Mouse (Mus musculus) CD4-positive, CD25-positive, alpha-beta regulatory T cell, adult 2 months (primary cell): Measurements from ENCODE around the gene Mta1.
A peak's percentile ranks its signal among the peaks of the same experiment; 100 is the strongest.

Source experiments
- DNase-seq: peaks from one replicate; pipeline ENCODE4 v3.0.0-alpha.2; 2012; ENCODE audit warnings: low read depth, low spot score

Mta1 gene

GRCm38 (mm10) chr12:113133861-113134403, 35.9 kb downstream of the Mta1 start:
- DNase-seq, result no peak

GRCm38 (mm10) chr12:113134502-113134901, 36.4 kb downstream of the Mta1 start:
- no peak for DNase-seq

GRCm38 (mm10) chr12:113135401-113135800, 37.3 kb downstream of the Mta1 start:
- DNase-seq, result no peak

GRCm38 (mm10) chr12:113136492-113137020, 38.5 kb downstream of the Mta1 start:
- no peak for DNase-seq

- no peak for DNase-seq
Measured at GRCm38 (mm10) chr12:113137260-113138213, 39.5 kb downstream of the Mta1 start.

GRCm38 (mm10) chr12:113138291-113138690, 40.2 kb downstream of the Mta1 start:
- DNase-seq, result no peak

- DNase-seq, result no peak
Measured at GRCm38 (mm10) chr12:113138901-113139864, 41.1 kb downstream of the Mta1 start.

GRCm38 (mm10) chr12:113139908-113140615, 42.0 kb downstream of the Mta1 start, which contains the start of gene Crip2:
TSS of gene Crip2 (plus strand) at chr12:113140236.
- DNase-seq, result peak; percentile 94

- no peak for DNase-seq
Measured at GRCm38 (mm10) chr12:113140616-113141411, 42.7 kb downstream of the Mta1 start.

GRCm38 (mm10) chr12:113141531-113141973, 43.5 kb downstream of the Mta1 start:
- no peak for DNase-seq

GRCm38 (mm10) chr12:113142021-113142975, 44.2 kb downstream of the Mta1 start:
- no peak for DNase-seq

- no peak for DNase-seq
Measured at GRCm38 (mm10) chr12:113143164-113143563, 45.1 kb downstream of the Mta1 start.

GRCm38 (mm10) chr12:113144001-113144756, 46.1 kb downstream of the Mta1 start:
- DNase-seq, result peak; percentile 73

GRCm38 (mm10) chr12:113144886-113145285, 46.8 kb downstream of the Mta1 start:
- DNase-seq, result no peak

- no peak for DNase-seq
Measured at GRCm38 (mm10) chr12:113145591-113145990, 47.5 kb downstream of the Mta1 start.

GRCm38 (mm10) chr12:113146112-113147057, 48.3 kb downstream of the Mta1 start, which contains the start of gene Crip1:
TSS of gene Crip1 (plus strand) at chr12:113146316.
- DNase-seq, result peak; percentile 94

GRCm38 (mm10) chr12:113147481-113147880, 49.4 kb downstream of the Mta1 start:
- DNase-seq, result no peak
